Mouse (Mus musculus) CH12.LX (cell line): ENCODE measurements at regions not wholly inside any gene's neighbourhood (a gene's known extent, or its start where the extent isn't known, plus 50 kb on each side); places are given as distances from the start of the nearest gene placed in this dataset.

ENCODE experiments used
- BHLHE40 ChIP-seq: IDR thresholded peaks from 2 replicates; pipeline ENCODE4 v1.6.1; 2011; ENCODE audit warnings: mild to moderate bottlenecking, low read depth, low read length, improper control_type of control experiment
- CTCF ChIP-seq, 2 experiments: IDR thresholded peaks in 1 of 2; conservative IDR thresholded peaks in 1 of 2; 2 replicates each; pipeline ENCODE4 v1.5.1; 2011 to 2012; ENCODE audit warnings: low read depth in 2 of 2, low read length in 2 of 2, improper control_type of control experiment in 1 of 2, inconsistent platforms in 1 of 2, mild to moderate bottlenecking in 1 of 2, moderate library complexity in 1 of 2
- EP300 ChIP-seq: IDR thresholded peaks from 2 replicates; pipeline ENCODE4 v1.6.1; 2011; ENCODE audit warnings: low read length, improper control_type of control experiment
- MYC ChIP-seq: IDR thresholded peaks from 2 replicates; pipeline ENCODE4 v1.6.1; 2011; ENCODE audit warnings: low read depth, mild to moderate bottlenecking, improper control_type of control experiment, low read length
- NRF1 ChIP-seq: IDR thresholded peaks from 2 replicates; pipeline ENCODE4 v1.6.1; 2014; ENCODE audit warnings: low read depth, mild to moderate bottlenecking, inconsistent platforms, low read length, improper control_type of control experiment, moderate library complexity
- POLR2A ChIP-seq: IDR thresholded peaks from 2 replicates; pipeline ENCODE4 v1.6.1; 2011; ENCODE audit warnings: low read depth, mild to moderate bottlenecking, improper control_type of control experiment, low read length
- TBP ChIP-seq: conservative IDR thresholded peaks from 2 replicates; pipeline ENCODE4 v1.6.1; 2011; ENCODE audit warnings: low read depth, low read length, improper control_type of control experiment
- ZKSCAN1 ChIP-seq: IDR thresholded peaks from 2 replicates; pipeline ENCODE4 v1.6.1; 2012; ENCODE audit warnings: low read depth, inconsistent platforms, low read length, improper control_type of control experiment, borderline replicate concordance

GRCm38 (mm10) chr5:51028966-51029365 lies 538.6 kb downstream of the Ppargc1a start:
- TF ChIP-seq BHLHE40 (no peak), CTCF (conservative IDR thresholded peaks at IDR 0.05 in 1 of 2, IDR thresholded peaks at IDR 0.05 in 1 of 2; ENCODE audit: low read depth in 2 of 2, low read length in 2 of 2) (no peak), POLR2A (no peak), EP300 (no peak), TBP (no peak), NRF1 (no peak), ZKSCAN1 (no peak), MYC (no peak)
